Mouse (Mus musculus): ENCODE data around the gene Tmem14c.
"Not testable (repeated sequence)": the region's sequence is repeated elsewhere in the genome, so short reads cannot be mapped to it uniquely, and the experiment has no call there.

Gene Tmem14c

GRCm38 (mm10) chr13:41015829-41016634 lies at the start of gene Tmem14c:
Tmem14c (plus strand) TSS chr13:41016292.
- peak; percentile 94 to 96 for DNase-seq (ENCODE audit: low spot score in 2 of 2)

DNA sequence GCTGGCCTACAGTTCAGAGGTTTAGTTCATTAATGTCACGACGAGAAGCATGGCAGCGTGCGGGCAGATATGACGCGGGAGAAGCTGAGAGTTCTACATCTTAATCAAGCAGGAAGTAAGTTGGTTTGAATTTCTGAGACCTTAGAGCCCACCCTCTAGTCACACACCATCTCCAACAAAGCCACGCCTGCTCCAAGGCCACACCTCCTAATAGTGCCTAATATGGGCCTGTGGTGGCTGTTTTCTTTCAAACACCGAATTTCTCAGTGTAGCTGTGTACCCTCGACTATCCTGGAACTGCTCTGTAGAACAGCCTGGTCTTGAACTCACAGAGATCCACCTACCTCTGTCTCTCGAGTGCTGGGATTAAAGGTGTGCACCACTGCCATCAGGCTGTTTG lies 48.5 kb upstream of the Tmem14c start:
- DNase-seq (ENCODE audit: low spot score in 2 of 2): no peak

DNA sequence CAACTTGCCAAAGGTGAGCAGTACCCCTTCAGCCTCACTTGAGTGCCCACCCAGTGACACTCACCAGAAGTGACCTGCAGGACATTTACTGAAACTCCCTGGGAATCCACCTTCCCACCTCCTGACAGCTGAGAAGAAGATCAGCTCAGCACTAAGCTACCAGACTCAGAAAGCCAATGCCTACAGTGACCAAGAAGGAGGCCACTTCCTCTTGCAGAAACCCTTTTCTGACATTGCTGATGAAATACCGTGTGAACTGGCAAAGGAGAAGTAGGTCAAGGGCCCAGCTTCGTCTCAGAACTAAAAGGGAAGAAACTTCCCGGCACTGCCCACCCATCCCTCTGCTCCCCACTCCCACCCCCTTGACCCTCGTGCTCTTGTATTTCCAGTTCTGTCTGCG lies 47.5 kb upstream of the Tmem14c start:
- DNase-seq (ENCODE audit: low spot score in 2 of 2): no peak

DNA sequence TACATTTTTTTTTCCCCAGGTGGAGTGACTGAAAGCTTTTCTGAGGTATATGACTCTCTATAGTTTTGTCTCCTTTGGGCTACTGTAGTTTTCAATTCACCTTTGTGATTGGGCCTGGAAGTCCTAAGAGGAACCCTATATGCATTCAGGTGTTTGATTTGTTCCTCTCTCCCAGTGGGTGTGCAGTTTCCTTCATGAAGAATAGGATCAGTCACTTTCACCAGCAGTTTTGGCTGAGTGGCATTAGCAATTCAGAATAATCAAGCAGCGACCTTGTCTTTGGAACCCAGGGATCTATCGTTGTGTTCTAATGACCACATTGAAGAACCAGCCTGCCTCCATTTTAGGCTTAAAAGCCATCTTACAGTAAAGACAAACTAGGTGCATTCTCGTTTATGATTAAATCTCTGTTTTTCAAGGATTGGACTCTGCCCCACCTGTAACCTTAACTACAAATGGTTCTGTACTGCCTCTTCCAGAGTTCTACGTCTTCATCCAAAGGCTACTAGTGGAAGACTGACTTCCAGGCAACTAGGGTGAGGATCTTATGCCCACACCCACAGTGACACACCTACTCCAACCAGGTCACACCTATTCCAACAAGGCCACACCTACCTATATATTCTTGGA lies 46.2 kb upstream of the Tmem14c start:
- DNase-seq (ENCODE audit: low spot score in 2 of 2): no peak

DNA sequence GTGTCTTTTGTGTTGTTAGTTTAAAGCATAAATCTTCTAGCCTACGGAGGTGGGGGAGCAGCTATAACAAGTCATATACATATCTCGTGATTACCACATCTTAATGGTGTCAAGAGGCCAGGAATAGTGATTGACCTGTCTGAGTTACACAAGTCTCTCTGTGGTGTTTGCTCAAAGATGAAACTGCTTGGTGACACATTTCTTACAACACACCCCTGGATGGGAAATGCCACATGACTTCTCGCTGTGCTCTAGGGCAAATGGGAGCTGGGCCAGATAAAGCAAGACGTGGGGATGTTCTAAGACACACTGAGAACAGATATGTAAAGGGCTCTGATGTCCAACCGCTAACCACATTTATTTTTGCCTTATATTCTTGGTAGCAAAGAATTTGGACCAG lies 44.8 kb upstream of the Tmem14c start:
- no peak for DNase-seq (ENCODE audit: low spot score in 2 of 2)

DNA sequence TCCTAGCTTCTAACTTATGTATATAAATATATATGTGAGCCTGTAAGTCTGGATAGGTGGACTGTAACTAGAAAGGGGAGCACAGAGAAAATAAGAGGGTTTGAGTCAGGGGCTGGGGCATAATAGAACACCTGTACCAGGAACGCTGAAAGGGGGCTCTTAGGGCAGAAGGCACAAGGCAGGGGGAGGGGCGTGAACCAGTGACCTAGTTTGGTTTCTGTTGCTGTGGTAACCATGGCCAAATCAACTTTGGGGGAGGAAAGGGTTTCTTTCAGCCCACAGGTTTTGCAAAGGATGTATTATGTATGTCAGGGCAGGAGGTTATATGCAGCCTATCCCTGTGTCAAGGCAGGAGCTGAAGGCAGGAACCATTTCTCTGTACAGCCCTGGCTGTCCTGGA lies 44.3 kb upstream of the Tmem14c start:
- no peak for DNase-seq (ENCODE audit: low spot score in 2 of 2)

DNA sequence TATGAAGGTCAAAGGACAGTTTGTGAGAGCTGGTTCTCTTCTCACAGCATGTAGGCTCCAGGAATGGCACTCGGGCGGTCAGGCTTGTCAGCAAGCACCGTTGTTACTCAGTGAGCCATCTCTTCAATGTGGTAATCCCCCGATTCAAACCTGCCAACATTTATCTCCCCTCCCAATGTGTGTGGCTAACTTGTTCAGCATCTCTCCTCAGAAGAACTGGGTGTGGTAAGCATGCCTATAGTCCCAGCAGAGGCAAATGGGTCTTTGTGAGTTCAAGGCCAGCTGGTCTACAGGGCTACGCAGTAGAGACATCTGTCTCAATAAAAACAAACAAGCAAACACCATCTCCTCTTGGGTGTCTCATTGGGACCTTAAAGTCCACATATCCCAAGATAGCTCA lies 43.1 kb upstream of the Tmem14c start:
- DNase-seq (ENCODE audit: low spot score in 2 of 2): no peak

GRCm38 (mm10) chr13:40977609-40978008 lies 38.5 kb upstream of the Tmem14c start:
- DNase-seq (ENCODE audit: low spot score in 2 of 2): peak in 1 of 2 experiments; percentile 41

DNA sequence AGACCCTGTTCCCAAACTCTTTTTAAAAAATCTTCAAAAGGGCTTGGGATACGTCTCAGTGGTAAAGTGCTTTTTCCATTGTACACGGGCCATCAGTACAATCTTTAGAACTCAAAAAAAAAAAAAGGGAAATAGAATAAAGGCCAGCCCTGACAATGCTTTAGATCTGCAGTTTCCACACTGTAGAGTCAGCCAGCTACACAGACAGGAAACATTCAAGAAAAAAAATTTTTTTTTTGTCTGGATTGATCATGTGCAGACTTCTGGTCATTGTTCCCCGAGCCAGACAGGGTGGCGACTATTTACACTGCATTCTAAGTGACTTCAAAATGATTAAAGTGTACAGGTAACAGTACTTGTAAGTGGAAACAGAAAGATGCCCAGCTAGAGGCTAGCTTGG lies 37.4 kb upstream of the Tmem14c start:
- no peak for DNase-seq (ENCODE audit: low spot score in 2 of 2)

- no peak for DNase-seq (ENCODE audit: low spot score in 2 of 2)
Observed at GRCm38 (mm10) chr13:40979321-40979720, 36.8 kb upstream of the Tmem14c start.

GRCm38 (mm10) chr13:40982759-40983158 lies 33.3 kb upstream of the Tmem14c start:
- DNase-seq (ENCODE audit: low spot score in 2 of 2): no peak

GRCm38 (mm10) chr13:40986081-40986480 lies 30.0 kb upstream of the Tmem14c start:
- no peak for DNase-seq (ENCODE audit: low spot score in 2 of 2)

DNA sequence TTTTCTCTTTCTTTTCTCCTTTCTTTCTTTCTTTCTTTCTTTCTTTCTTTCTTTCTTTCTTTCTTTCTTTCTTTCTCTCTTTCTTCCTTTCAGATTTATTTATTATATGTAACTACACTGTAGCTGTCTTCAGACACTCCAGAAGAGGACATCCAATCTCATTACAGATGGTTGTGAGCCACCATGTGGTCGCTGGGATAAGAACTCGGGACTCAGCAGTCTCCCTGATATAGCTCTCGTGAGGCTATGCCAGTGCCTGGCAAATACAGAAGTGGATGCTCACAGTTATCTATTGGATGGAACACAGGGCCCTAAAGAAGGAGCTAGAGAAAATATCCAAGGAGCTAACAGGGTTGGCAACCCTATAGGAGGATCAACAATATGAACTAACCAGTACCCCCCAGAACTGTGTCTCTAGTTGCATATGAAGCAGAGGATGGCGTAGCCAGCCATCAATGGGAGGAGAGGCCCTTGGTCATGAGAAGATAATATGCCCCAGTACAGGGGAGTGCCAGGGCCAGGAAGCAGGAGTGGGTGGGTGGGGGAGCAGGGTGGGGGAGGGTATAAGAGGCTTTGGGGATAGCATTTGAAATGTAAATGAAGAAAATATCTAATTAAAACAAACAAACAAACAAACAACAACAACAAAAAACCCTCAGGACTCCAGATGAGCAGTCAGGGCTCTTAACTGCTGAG lies 28.3 kb upstream of the Tmem14c start:
- DNase-seq (ENCODE audit: low spot score in 2 of 2): peak in 1 of 2 experiments; percentile 6

- DNase-seq (ENCODE audit: low spot score in 2 of 2): no peak
Observed at GRCm38 (mm10) chr13:40988418-40988817, 27.7 kb upstream of the Tmem14c start.

- no peak for DNase-seq (ENCODE audit: low spot score in 2 of 2)
Observed at GRCm38 (mm10) chr13:40994487-40995263, 21.4 kb upstream of the Tmem14c start.

GRCm38 (mm10) chr13:40998537-40998936 lies 17.6 kb upstream of the Tmem14c start:
- DNase-seq (ENCODE audit: low spot score in 2 of 2): not testable (repeated sequence)

- peak in 1 of 2 experiments; percentile 12 for DNase-seq (ENCODE audit: low spot score in 2 of 2)
Observed at GRCm38 (mm10) chr13:41000140-41000925, 15.8 kb upstream of the Tmem14c start.

GRCm38 (mm10) chr13:41000926-41001639 lies 15.0 kb upstream of the Tmem14c start, which contains the start of gene Pak1ip1:
Pak1ip1 (plus strand) TSS chr13:41001023.
- DNase-seq (ENCODE audit: low spot score in 2 of 2): peak; percentile 82 to 90

DNA sequence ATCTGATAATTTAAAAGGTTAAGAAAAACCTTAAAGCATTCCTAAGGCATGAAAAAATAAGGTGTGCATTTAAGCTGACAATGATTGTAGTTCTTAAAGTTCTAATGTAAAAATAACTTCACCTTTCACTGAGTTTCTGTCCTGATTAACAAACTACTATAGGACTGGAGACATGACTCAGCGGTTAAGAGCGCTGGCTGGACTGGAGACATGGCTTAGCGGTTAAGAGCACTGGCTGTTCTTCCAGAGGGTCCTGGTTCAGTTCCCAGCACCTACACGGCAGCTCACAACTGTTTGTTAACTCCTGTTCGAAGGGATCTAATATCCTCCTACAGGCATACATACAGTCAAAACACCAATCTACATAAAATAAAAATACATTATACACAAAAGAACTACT lies 14.1 kb upstream of the Tmem14c start:
- no peak for DNase-seq (ENCODE audit: low spot score in 2 of 2)

GRCm38 (mm10) chr13:41006244-41006643 lies 9.8 kb upstream of the Tmem14c start:
- no peak for DNase-seq (ENCODE audit: low spot score in 2 of 2)

All from spleen, postnatal 14 days (tissue).